Mouse (Mus musculus) layer of hippocampus, adult 9-10 months (tissue): ENCODE results near the gene Casd1.
"Not testable (repeated sequence)": the region's sequence is repeated elsewhere in the genome, so short reads cannot be mapped to it uniquely, and the experiment has no call there.

Source experiments
- DNase-seq: peaks from one replicate; pipeline ENCODE4 v3.0.0; 2022; ENCODE audit warnings: low spot score

The Casd1 gene

GRCm38 (mm10) chr6:4617911-4618310 is 17.3 kb downstream of the Casd1 start:
- no peak for DNase-seq

DNA sequence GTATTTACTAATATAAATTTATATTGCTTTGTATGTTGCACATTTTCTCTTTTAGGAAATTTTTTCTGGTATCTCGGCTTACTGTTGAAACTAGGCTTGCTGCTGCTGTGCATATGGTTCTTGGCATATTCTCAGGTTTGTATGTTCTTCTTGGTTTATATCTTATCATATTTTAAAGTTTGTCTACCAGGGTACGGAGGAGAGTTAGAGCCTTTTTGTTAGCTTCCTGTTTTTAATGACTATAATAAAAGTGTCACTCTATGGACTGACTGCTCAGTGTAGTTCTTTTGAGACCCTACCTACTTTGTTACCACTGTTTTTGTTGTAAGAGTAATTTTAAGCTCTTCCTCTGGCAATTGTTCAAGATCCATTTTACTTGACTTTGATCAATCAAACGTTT is 30.8 kb downstream of the Casd1 start:
- DNase-seq, result no peak

GRCm38 (mm10) chr6:4633189-4633588 is 32.5 kb downstream of the Casd1 start:
- DNase-seq, result no peak

- DNase-seq, result no peak
Measured at GRCm38 (mm10) chr6:4634804-4635203, 34.2 kb downstream of the Casd1 start.

GRCm38 (mm10) chr6:4642068-4642467 is 41.4 kb downstream of the Casd1 start:
- no peak for DNase-seq

DNA sequence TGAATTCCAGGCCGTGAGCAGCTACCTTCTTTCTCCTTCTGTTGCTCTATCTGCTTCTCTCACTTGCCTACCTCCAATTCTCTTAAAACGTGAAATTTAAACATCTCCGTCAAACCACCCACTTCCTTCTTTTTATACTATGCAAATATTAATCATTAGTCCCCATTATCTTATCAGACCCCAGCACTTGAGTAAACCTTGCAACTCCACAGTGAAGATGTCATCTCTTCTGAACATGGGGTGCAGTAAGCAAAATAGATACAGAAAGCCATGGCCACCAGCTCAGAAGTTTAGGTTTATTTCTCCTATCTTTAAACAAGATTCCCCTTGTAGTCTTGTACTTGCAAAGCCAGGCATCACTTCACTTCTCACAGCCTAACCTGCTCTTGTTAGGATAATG is 46.7 kb downstream of the Casd1 start:
- no peak for DNase-seq

DNA sequence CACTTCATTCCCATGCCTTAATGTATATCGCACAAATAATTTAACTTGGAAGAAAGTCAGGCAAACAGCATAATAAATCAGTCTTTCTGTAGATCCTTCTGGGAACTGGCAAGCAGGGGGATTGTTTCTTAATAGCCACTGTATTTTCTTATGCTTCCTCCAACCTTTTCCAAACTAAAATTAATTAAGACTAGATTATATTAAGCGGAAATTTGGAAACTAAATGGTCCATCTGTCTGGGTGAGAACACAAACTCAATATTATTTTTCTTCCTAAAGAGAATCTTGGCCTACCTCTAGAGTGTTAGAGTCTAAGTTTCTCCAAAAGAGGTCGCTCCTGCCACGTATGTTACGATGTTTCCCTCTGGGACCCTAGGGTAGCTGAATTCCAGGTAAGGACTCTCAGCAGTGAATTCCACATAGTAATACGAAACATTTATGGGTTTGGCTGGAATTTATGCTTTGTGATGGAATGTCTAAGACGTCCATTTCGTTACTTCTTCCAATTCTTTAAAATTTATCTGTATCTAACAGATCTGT is 52.0 kb downstream of the Casd1 start:
- DNase-seq, result no peak

- not testable (repeated sequence) for DNase-seq
Measured at GRCm38 (mm10) chr6:4653741-4654140, 53.1 kb downstream of the Casd1 start.

DNA sequence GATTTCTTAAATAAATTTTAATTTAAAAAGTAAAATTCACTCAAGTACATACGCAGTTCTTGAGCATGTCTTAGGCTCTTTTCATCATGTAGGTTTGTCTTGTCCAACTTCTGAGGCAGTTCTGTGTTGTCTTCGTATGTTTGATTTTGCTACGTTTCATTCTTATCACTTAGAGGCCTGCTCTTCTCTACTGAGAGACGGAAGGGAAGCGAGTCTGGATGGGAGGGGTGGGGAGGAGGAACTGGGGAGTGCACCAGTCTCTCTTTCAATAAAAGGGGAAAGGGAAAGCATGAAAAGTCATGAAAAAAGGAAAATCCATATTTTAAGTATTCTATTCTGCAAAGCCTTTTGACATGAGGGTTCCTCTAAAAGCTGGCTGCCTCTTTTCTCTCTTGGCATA is 54.8 kb downstream of the Casd1 start:
- no peak for DNase-seq

- no peak for DNase-seq
Measured at GRCm38 (mm10) chr6:4655924-4656323, 55.3 kb downstream of the Casd1 start.

GRCm38 (mm10) chr6:4658861-4659260 is 58.2 kb downstream of the Casd1 start:
- DNase-seq, result no peak

DNA sequence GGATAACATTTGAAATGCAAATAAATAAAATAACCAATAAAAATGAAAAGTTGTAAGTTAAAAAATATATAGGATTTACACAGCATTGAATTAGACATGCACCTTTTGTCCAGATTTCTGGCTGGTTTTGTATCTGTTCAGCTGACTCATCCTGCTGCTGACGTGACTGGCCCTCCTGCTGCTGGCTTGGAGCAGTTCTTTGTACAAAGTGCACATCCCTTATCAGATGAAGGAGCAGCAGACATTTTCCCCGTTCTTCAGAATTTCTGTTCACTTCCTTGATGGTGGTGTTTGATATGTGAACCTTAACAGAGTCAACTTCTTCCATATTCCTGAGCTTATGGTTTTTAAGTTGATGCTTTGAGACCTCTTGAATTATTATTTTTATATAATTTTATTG is 62.9 kb downstream of the Casd1 start:
- DNase-seq, result no peak

GRCm38 (mm10) chr6:4664313-4664712 is 63.7 kb downstream of the Casd1 start:
- DNase-seq, result no peak

GRCm38 (mm10) chr6:4665154-4665553 is 64.5 kb downstream of the Casd1 start:
- no peak for DNase-seq

DNA sequence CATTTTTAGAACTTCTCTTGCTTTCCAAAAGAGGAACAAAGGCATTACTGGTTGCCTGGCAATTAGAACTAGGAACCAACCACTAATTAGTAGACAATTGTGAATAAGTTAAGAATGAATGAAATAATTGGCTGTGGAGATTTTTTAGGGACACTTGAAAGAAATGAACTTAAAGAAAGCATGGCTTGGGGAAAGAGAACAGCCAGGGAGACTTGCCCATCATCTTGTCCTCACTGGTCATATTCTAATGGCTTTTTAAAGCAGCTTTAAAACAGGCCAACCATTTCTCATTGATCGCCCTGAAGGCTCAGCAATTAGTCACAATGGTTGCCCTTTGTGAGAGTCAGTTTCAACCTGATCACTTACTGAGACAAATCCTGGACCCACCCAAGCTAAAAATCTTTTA is 76.7 kb downstream of the Casd1 start:
- DNase-seq, result no peak

- no peak for DNase-seq
Measured at GRCm38 (mm10) chr6:4679981-4680380, 79.3 kb downstream of the Casd1 start.

DNA sequence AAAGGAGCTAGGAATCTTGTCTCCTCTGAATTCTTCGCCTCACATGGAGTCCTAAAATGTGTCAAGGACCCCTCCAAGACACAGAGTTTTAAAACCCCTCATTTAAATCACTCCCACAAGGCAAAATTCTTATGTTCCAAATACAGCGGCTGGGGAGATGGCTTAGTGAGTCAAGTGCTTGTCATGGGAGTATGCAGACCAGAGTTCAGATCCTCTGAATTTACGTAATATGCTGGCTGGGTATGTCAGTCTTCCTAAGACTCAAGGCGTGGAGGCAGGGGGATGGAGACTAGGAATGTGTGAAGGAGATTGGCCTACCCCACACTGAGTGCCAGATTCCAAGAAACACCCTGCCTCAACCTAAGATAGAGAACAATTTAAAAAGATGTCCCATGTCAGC is 79.9 kb downstream of the Casd1 start:
- DNase-seq, result no peak

GRCm38 (mm10) chr6:4684706-4685340 is 84.2 kb downstream of the Casd1 start:
- no peak for DNase-seq

GRCm38 (mm10) chr6:4690438-4690837 is 89.8 kb downstream of the Casd1 start:
- no peak for DNase-seq
